Mouse (Mus musculus) ZHBTc4 (cell line): ENCODE results near the gene Lsg1.

Experiments used
- DNase-seq: peaks from one replicate; pipeline ENCODE4 v3.0.0-alpha.2; 2011; ENCODE audit warnings: low read depth, low spot score

Lsg1 gene

DNA sequence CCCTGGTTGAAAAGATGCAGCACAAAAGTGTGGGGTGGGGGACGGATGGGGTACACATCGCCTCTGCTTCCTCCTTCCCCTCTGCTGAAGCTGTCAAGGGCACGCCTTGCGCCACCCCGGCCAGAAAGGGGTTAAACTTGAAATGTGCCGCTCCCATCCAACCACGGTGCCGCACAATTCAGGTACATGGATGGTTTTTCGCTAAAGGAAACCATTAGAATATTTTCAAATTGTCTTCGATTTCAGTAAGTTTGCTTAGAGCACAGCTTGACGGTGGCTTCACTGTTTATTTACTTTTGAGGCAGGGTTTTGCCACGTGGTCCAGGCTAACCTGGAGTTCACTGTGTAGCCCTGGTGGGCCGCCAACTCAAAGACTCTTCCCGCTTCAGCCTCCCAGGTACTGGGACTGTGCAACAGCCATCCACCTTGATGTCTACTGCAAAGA is 36.6 kb downstream of the Lsg1 start, which contains the start of gene Tmem44:
Tmem44 (minus strand) TSS at position 95 of the 445 bp plus-strand sequence.
- no peak for DNase-seq

GRCm38 (mm10) chr16:30549966-30550747 is 37.2 kb downstream of the Lsg1 start:
- DNase-seq: peak; percentile 85

DNA sequence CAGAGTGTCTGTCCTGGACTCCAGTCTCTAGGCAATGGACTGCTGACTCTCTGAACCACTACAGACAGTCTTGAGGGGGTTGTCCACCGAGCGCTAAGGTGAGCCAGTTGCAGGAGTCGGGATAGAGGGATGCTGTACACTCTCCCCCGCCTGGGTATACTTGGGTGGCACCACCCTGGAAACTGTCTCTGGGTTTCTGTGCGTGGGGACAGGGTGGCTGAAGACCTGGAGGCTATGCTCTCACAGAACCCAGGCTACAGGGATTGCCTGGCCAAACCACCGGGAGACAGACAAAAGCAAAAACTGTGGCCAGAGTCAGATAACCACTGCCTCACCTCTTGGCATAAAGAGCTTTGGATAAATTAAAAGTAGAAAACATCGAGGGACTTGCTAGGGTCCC is 37.9 kb downstream of the Lsg1 start:
- DNase-seq: no peak

- no peak for DNase-seq
These were observed 39.1 kb downstream of the Lsg1 start for GRCm38 (mm10) chr16:30548291-30548690.

- no peak for DNase-seq
These were observed 42.7 kb downstream of the Lsg1 start for GRCm38 (mm10) chr16:30544693-30545092.

- DNase-seq: no peak
These were observed 44.0 kb downstream of the Lsg1 start for GRCm38 (mm10) chr16:30543386-30543785.

- no peak for DNase-seq
These were observed 44.6 kb downstream of the Lsg1 start for GRCm38 (mm10) chr16:30542826-30543225.

GRCm38 (mm10) chr16:30540107-30541001 is 47.0 kb downstream of the Lsg1 start:
- no peak for DNase-seq

DNA sequence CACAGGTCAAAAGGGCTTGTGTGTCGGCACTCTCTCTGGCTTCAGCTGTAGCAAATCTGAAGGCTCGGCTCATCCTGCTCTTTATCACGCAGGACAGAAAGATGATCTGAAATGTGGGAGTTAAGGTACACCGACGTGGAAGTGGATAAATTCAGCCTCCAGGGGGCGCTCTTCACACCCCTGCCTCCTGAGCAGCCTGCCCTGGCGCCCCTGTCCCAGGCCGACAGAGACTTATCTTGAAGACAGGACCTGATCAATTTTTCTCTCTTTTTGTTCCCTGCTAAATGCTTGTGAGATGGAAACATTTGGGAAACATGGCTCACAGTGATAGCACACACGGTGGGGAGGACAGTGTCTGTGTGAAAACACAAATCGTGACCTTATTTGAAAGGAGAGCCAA is 48.0 kb downstream of the Lsg1 start:
- peak; percentile 86 for DNase-seq

- no peak for DNase-seq
These were observed 52.3 kb downstream of the Lsg1 start for GRCm38 (mm10) chr16:30535075-30535474.

DNA sequence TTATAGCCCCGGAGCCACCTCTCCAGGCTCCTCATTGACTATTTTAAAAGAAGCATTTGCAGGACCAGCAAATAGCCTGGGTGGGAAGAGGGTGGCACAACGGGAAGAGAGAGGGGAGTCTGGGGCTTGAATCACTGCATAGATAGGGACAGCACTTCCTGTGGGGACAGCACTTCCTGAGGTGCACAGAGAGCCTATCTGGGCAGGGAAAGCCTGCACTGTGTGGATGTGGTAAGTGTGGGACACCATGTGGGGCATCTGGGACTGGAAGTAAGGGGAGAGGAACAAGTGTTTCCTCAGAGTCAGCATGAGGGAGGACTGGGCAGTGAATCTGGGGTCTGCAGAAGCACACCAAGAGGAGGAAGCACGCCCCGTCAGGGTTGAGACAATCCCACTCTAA is 53.8 kb downstream of the Lsg1 start:
- no peak for DNase-seq

- DNase-seq: no peak
These were observed 54.5 kb downstream of the Lsg1 start for GRCm38 (mm10) chr16:30532929-30533328.

GRCm38 (mm10) chr16:30531761-30532406 is 55.5 kb downstream of the Lsg1 start:
- peak; percentile 70 for DNase-seq

- DNase-seq: peak; percentile 70
These were observed 56.6 kb downstream of the Lsg1 start for GRCm38 (mm10) chr16:30530815-30531214.

GRCm38 (mm10) chr16:30528386-30528785 is 59.0 kb downstream of the Lsg1 start:
- no peak for DNase-seq

GRCm38 (mm10) chr16:30527889-30528288 is 59.5 kb downstream of the Lsg1 start:
- DNase-seq: no peak

- DNase-seq: no peak
These were observed 61.6 kb downstream of the Lsg1 start for GRCm38 (mm10) chr16:30525756-30526155.

- DNase-seq: no peak
These were observed 62.9 kb downstream of the Lsg1 start for GRCm38 (mm10) chr16:30524481-30524880.

DNA sequence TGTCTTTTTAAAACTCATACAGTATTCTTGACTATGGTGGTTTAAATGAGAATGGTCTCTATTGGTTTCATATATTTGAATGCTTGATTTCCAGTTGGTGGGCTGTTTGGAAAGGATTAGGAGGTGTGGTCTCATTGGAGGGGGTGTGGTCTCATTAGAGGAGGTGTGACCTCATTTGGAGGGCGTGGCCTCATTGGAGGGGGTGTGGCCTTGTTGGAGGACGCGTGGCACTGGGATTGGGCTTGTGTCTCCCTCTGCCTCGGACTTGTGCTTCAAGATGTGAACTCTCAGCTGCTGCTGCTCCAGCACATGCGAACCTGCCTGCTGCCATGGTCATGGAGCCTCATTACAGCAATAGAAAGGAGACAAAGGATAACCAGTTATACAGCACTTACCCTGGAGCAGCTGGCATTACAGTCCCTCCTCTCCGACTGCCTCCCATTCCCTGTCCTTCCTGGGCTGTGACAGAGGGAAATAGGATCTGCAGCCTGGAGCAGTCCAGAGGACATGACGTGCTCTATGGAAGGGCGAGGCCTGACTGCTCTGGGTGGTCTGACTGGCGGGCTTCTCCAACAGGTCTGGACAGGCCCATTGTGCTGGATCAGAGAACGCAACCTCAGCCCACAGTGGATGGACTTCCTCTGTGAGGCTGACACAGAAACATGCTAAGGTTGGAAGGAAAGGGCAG is 65.0 kb downstream of the Lsg1 start:
- peak; percentile 92 for DNase-seq

GRCm38 (mm10) chr16:30521147-30521546 is 66.2 kb downstream of the Lsg1 start:
- DNase-seq: peak; percentile 70

DNA sequence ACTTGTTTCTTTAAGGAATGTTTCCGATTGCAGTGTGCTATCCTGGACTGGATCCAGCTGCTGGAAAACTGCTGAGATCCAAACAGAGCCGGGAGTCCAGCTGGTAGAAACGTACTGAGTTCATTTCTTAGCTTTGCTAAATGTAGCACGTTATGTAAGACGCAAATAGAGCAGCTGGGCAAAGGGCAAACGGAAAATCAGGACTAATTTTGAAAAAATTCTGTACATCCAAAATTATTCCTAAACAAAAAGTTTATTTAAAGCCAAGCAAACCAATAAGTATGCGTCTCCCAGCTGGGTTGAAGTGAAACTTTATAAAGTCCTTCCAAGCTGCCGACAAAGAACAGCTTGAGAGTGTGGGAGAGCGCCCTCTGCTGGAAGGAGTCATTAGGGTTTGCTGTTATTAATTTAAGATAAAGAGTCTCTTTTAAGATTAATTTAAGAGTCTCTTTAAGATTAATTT is 67.0 kb downstream of the Lsg1 start:
- DNase-seq: peak; percentile 73
